11 mouse cellular contexts compared by ENCODE assay signal in genomic region chr10:94789205-94789604, GRCm38 (mm10).
DNase-seq lines count a peak whose midpoint lies in the region; ATAC-seq lines count a peak whose summit lies in the region.
"Had no signal": no experiment of that assay in that cellular context is flagged by ENCODE, and none has a peak within 500 bp of the region (broad histone marks: within the 10 kb centered on the region; RNA-seq: fewer than 3 reads in every experiment).

No protein-coding gene starts in this region.

- peak; percentile 96 for DNase-seq in heart, adult 11 months
- DNase-seq in heart, embryonic 10.5 days (ENCODE audit: low spot score): no peak
- peak; percentile 80 for DNase-seq in adrenal gland, postnatal 14 days
- DNase-seq in ovary, postnatal 10 days (ENCODE audit: low spot score): no peak
- no peak for DNase-seq in spleen, postnatal 36 days (ENCODE audit: low spot score in 2 of 2)
- DNase-seq: retina, postnatal 1 day had no signal

- H3K9ac ChIP-seq in heart, embryonic 16.5 days (ENCODE audit: low read length): peak overlapping the region; percentile 43; the same call in 1 of the 2 replicates
- H3K9ac ChIP-seq in lung, embryonic 16.5 days (ENCODE audit: low read length): no peak overlapping the region
- H3K9ac ChIP-seq: stomach, embryonic 15.5 days had no signal

- 49% methylated on average over 3 of the region's 3 CpGs for WGBS in heart, embryonic 10.5 days
- WGBS in heart, embryonic 16.5 days: 23% methylated on average over 3 of the region's 3 CpGs
- 23% methylated on average over 3 of the region's 3 CpGs for WGBS in lung, embryonic 16.5 days

- H3K4me2 ChIP-seq in heart, embryonic 16.5 days (ENCODE audit: low read depth, low read length): peak overlapping the region; percentile 34; the same call in 1 of the 2 replicates
- no peak overlapping the region for H3K4me2 ChIP-seq in lung, embryonic 16.5 days (ENCODE audit: low read depth, low read length)
- H3K4me2 ChIP-seq: stomach, embryonic 15.5 days had no signal

- no peak overlapping the region for H3K4me3 ChIP-seq in heart, embryonic 10.5 days
- H3K4me3 ChIP-seq in heart, embryonic 16.5 days (ENCODE audit: low read length): no peak overlapping the region
- H3K4me3 ChIP-seq in lung, embryonic 16.5 days (ENCODE audit: low read length): no peak overlapping the region
- H3K4me3 ChIP-seq: left cerebral cortex, adult 2 months; stomach, embryonic 15.5 days had no signal

- ATAC-seq in heart, embryonic 16.5 days (replicated peaks; ENCODE audit: extremely low read depth, insufficient read depth, low FRiP score): peak; percentile 95
- ATAC-seq in lung, embryonic 16.5 days (ENCODE audit: low read depth): peak; percentile 89
- no peak for ATAC-seq in CD4-positive, CD25-positive, alpha-beta regulatory T cell, adult 4 months

- H3K27ac ChIP-seq in heart, embryonic 10.5 days: no peak overlapping the region
- peak overlapping the region; percentile 74 for H3K27ac ChIP-seq in heart, embryonic 16.5 days (ENCODE audit: low read length)
- peak overlapping the region; percentile 56 for H3K27ac ChIP-seq in lung, embryonic 16.5 days (ENCODE audit: low read length)
- H3K27ac ChIP-seq: left cerebral cortex, adult 2 months; stomach, embryonic 15.5 days had no signal

- no peaks in the 10 kb centered on the region for H3K9me3 ChIP-seq in heart, embryonic 10.5 days
- H3K9me3 ChIP-seq in heart, embryonic 16.5 days (replicated peaks; ENCODE audit: control insufficient read depth, low read length): no peaks in the 10 kb centered on the region
- H3K9me3 ChIP-seq in lung, embryonic 16.5 days (ENCODE audit: control insufficient read depth, low read length): no peaks in the 10 kb centered on the region
- H3K9me3 ChIP-seq: stomach, embryonic 15.5 days had no signal

- H3K4me1 ChIP-seq in heart, embryonic 10.5 days: no peaks in the 10 kb centered on the region
- H3K4me1 ChIP-seq in heart, embryonic 16.5 days (ENCODE audit: control insufficient read depth, insufficient read depth, low read length): peaks cover 4% of the 10 kb centered on the region
- H3K4me1 ChIP-seq in lung, embryonic 16.5 days (replicated peaks; ENCODE audit: control insufficient read depth, insufficient read depth, low read length): peaks cover 3% of the 10 kb centered on the region
- H3K4me1 ChIP-seq: stomach, embryonic 15.5 days had no signal

- H3K27me3 ChIP-seq in heart, embryonic 10.5 days (ENCODE audit: insufficient read depth, poor library complexity, severe bottlenecking): no peaks in the 10 kb centered on the region
- H3K27me3 ChIP-seq in heart, embryonic 16.5 days (ENCODE audit: control insufficient read depth, insufficient read depth, low read length): no peaks in the 10 kb centered on the region
- H3K27me3 ChIP-seq in lung, embryonic 16.5 days (ENCODE audit: control insufficient read depth, insufficient read depth, low read depth, low read length): no peaks in the 10 kb centered on the region
- H3K27me3 ChIP-seq: stomach, embryonic 15.5 days had no signal

- H3K36me3 ChIP-seq in heart, embryonic 10.5 days: peaks cover 6% of the 10 kb centered on the region; the same call in 1 of the 2 replicates
- H3K36me3 ChIP-seq in heart, embryonic 16.5 days (ENCODE audit: control insufficient read depth, insufficient read depth): 0 out of 2 replicates have a peak, but pooled peaks cover 3% of the 10 kb centered on the region
- H3K36me3 ChIP-seq in lung, embryonic 16.5 days (ENCODE audit: control insufficient read depth, insufficient read depth, low read length): no peaks in the 10 kb centered on the region

Comparison
In these comparisons a context has a peak if more than half of its experiments do, and no peak if none do; other contexts are left out.
1. DNase-seq: peak in heart, adult 11 months (single experiment) and adrenal gland, postnatal 14 days (single experiment); none in heart, embryonic 10.5 days (single experiment), ovary, postnatal 10 days (single experiment) and spleen, postnatal 36 days (0 of 2).